ENCODE assay signal across 22 mouse cellular contexts in genomic region chr2:134761029-134761428, GRCm38 (mm10).
"Had no signal": no experiment of that assay in that cellular context is flagged by ENCODE, and none has a peak within 500 bp of the region (broad histone marks: within the 10 kb centered on the region; RNA-seq: fewer than 3 reads in every experiment).

No protein-coding gene starts in this region.

- H3K4me1 ChIP-seq: heart, embryonic 13.5 days; heart, embryonic 15.5 days; hindbrain, embryonic 13.5 days; kidney, embryonic 15.5 days; limb, embryonic 13.5 days; limb, embryonic 15.5 days; liver, embryonic 12.5 days had no signal

- DNase-seq: gastrocnemius, adult 2 months; gastrocnemius, postnatal 10 days; gastrocnemius, postnatal 25 days; heart, adult 18-20 months; heart, postnatal 36 days; kidney, adult 11 months; kidney, adult 2 months; kidney, adult 9 months; layer of hippocampus, adult 9-11 months; layer of hippocampus, postnatal 36 days had no signal

- H3K4me2 ChIP-seq: heart, embryonic 11.5 days; heart, embryonic 13.5 days; heart, embryonic 15.5 days; hindbrain, embryonic 13.5 days; hindbrain, embryonic 15.5 days; kidney, embryonic 15.5 days; limb, embryonic 13.5 days; limb, embryonic 15.5 days; liver, embryonic 12.5 days had no signal

- H3K36me3 ChIP-seq: heart, embryonic 13.5 days; heart, embryonic 15.5 days; hindbrain, embryonic 13.5 days; hindbrain, embryonic 15.5 days; kidney, embryonic 15.5 days; limb, embryonic 13.5 days; limb, embryonic 15.5 days; liver, embryonic 12.5 days had no signal

- H3K9ac ChIP-seq: heart, embryonic 13.5 days; heart, embryonic 15.5 days; hindbrain, embryonic 13.5 days; hindbrain, embryonic 15.5 days; kidney, embryonic 15.5 days; limb, embryonic 13.5 days; limb, embryonic 15.5 days; liver, embryonic 12.5 days had no signal

- H3K4me3 ChIP-seq: gastrocnemius, adult 2 months; heart, embryonic 13.5 days; heart, embryonic 15.5 days; hindbrain, embryonic 13.5 days; hindbrain, embryonic 15.5 days; kidney, embryonic 15.5 days; limb, embryonic 13.5 days; limb, embryonic 15.5 days; liver, embryonic 12.5 days had no signal

- H3K27ac ChIP-seq: gastrocnemius, adult 2 months; heart, embryonic 13.5 days; heart, embryonic 15.5 days; hindbrain, embryonic 13.5 days; hindbrain, embryonic 15.5 days; hindbrain, postnatal 0 days; kidney, embryonic 15.5 days; kidney, postnatal 0 days; limb, embryonic 13.5 days; limb, embryonic 15.5 days; liver, embryonic 12.5 days had no signal

- H3K27me3 ChIP-seq: heart, embryonic 13.5 days; heart, embryonic 15.5 days; hindbrain, embryonic 13.5 days; hindbrain, embryonic 15.5 days; kidney, embryonic 15.5 days; limb, embryonic 13.5 days; limb, embryonic 15.5 days; liver, embryonic 12.5 days had no signal

- ATAC-seq: hindbrain, postnatal 0 days; intestine, embryonic 16.5 days; liver, embryonic 12.5 days had no signal

- H3K9me3 ChIP-seq: heart, embryonic 13.5 days; heart, embryonic 15.5 days; hindbrain, embryonic 13.5 days; hindbrain, embryonic 15.5 days; kidney, embryonic 15.5 days; limb, embryonic 13.5 days; limb, embryonic 15.5 days; liver, embryonic 12.5 days had no signal
